Mouse (Mus musculus) C2C12 (cell line): ENCODE results near the gene Gm7544.

Experiments used
- CTCF ChIP-seq: IDR thresholded peaks from one replicate; pipeline ENCODE4 v1.5.1; 2011; ENCODE audit not compliant: control insufficient read depth, insufficient read depth, insufficient read length
- MAX ChIP-seq: IDR thresholded peaks from one replicate; pipeline ENCODE4 v1.6.1; 2011; ENCODE audit warnings: mild to moderate bottlenecking, control low read depth
- MYOD1 ChIP-seq: IDR thresholded peaks from one replicate; pipeline ENCODE4 v1.6.1; 2011; ENCODE audit warnings: low read depth; ENCODE audit not compliant: control insufficient read depth, insufficient read length
- USF1 ChIP-seq: IDR thresholded peaks from one replicate; pipeline ENCODE4 v1.6.1; 2011; ENCODE audit warnings: low read depth, mild to moderate bottlenecking, control low read depth, moderate library complexity

DNA sequence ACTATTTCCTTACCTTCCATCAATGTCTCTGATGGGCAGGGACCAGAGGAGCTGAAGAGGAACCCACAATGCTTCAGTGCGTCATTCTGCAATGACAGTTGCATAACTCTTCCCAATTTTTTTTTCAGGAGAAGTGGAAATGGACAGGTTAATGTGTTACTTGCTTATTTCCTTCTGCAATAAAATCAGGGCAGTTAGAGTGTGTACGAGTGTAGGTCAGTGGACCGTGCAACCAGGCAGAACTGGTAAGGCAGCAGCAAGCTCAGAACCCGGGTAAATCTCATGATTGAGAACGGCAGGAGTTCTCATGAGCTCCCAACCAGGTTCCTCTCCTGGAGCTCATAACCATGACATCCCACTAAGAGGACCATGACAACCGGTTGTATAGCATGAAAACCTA is 36.3 kb upstream of the Gm7544 start:
- no peak for TF ChIP-seq USF1
- TF ChIP-seq CTCF = no peak
- TF ChIP-seq MYOD1 = no peak
- TF ChIP-seq MAX = no peak
